Mouse (Mus musculus): ENCODE data around the gene Tmem175. TPM values are rescaled to one million over a fixed set of nuclear protein-coding genes. Genes with fewer than 3 reads are reported as not detected.

Tmem175 gene
- total and polyA plus RNA-seq, 3 experiments = 20.3 to 25.4 (median 21.4) TPM

DNA sequence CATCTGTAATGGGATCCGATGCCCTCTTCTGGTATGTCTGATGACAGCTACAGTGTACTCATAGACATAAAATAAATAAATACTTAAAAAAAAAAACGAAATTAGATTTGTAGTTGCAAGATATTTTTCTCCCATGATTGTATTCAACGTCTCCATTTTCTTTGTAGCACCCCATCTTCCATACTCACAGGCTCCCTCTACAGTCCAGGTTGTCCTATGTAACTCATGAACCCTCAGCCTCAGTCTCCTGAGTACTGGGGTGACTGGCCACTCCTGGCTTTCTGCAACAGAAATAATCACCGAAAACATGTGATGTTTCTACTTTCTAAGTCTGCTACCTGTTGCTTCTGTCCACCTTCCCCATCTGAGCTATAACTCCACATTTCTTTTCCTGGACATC lies 61.6 kb downstream of the Tmem175 start:
- no peak overlapping the region for H3K27ac ChIP-seq (ENCODE audit: insufficient read depth, low read depth)
- no peaks in the 10 kb centered on the region for H3K36me3 ChIP-seq (replicated peaks in 1 of 2; ENCODE audit: control insufficient read depth in 1 of 2, insufficient read depth in 1 of 2, low read length in 1 of 2)
- peaks cover 7% of the 10 kb centered on the region for H3K9me3 ChIP-seq (replicated peaks; ENCODE audit: low read length)
- TF ChIP-seq TCF12 (IDR thresholded peaks at IDR 0.05; ENCODE audit: low read depth, low read length) = no peak
- no peak for TF ChIP-seq USF2 (conservative IDR thresholded peaks at IDR 0.05; ENCODE audit: low read depth, low read length)
- TF ChIP-seq HCFC1 (IDR thresholded peaks at IDR 0.05; ENCODE audit: low read depth, low read length) = no peak
- TF ChIP-seq UBTF (IDR thresholded peaks at IDR 0.05; ENCODE audit: low read depth, low read length) = no peak
- TF ChIP-seq SIN3A (IDR thresholded peaks at IDR 0.05; ENCODE audit: low read length) = no peak
- TF ChIP-seq CTCF (conservative IDR thresholded peaks at IDR 0.05 in 1 of 2, IDR thresholded peaks at IDR 0.05 in 1 of 2; ENCODE audit: low read depth in 2 of 2, low read length in 2 of 2) = peak in 1 of 2 experiments; percentile 50; a peak in 2 of 4 replicates
- TF ChIP-seq ZNF384 (IDR thresholded peaks at IDR 0.05; ENCODE audit: low read depth, low read length) = no peak
- no peak for TF ChIP-seq MAFK (IDR thresholded peaks at IDR 0.05; ENCODE audit: insufficient replicate concordance, low read length)
- H3K4me2 ChIP-seq (ENCODE audit: insufficient read depth, low read depth, poor library complexity, severe bottlenecking) = no peak overlapping the region
- no peak overlapping the region for H3K4me3 ChIP-seq (replicated peaks in 1 of 3; ENCODE audit: low read depth in 2 of 3, low read length in 2 of 3, poor library complexity in 1 of 3)
- peaks cover 3 to 5% of the 10 kb centered on the region in 2 experiments; a peak in 2 of 4 replicates for H3K4me1 ChIP-seq (ENCODE audit: control insufficient read depth in 1 of 2, insufficient read depth in 2 of 2)
- in situ Hi-C loops (cut with MboI; ENCODE audit: low pct_ligation_motif_present, low pct_unique_long_range_greater_than_20kb, low sequenced_read_pairs) (no loop called here), dilution Hi-C loops (cut with MboI; ENCODE audit: extremely low pct_ligation_motif_present, extremely low pct_unique_long_range_greater_than_20kb, low sequenced_read_pairs) (no loop called here)
- H3K27me3 ChIP-seq (replicated peaks) = peaks cover 25% of the 10 kb centered on the region
- no peak for DNase-seq (ENCODE audit: extremely low read depth)
- H3K79me2 ChIP-seq (replicated peaks; ENCODE audit: control insufficient read depth, extremely low read depth, insufficient read depth, poor library complexity, severe bottlenecking) = no peaks in the 10 kb centered on the region
- H3K9ac ChIP-seq (ENCODE audit: insufficient read depth, low read depth) = no peak overlapping the region

DNA sequence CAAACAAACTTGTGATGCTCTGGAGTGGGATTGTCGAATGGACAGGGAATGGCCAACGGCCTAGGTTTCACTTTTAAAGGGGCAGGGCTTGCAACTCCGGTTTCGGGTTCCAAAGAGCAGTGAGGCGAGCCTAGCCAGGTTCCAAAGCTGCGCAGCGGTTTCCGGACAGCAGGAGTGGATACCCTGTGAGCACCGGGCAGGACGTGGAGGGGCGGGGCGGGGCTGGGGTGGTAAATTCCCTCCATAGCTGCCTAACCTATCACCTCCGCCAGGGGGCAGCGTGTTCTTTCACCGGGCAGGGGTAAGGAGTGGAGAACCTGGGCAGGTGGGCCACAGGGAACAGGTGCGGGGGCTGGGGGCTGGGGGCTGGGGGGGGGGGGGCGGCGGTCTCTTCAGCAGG lies 62.7 kb downstream of the Tmem175 start, which contains the start of gene Fgfrl1:
TSS of gene Fgfrl1 (plus strand) at position 112 of the 400 bp plus-strand sequence.
- peak; percentile 39 for DNase-seq (ENCODE audit: extremely low read depth)
- Histone ChIP-seq H3K79me2 (replicated peaks; ENCODE audit: control insufficient read depth, extremely low read depth, insufficient read depth, poor library complexity, severe bottlenecking) (no peaks in the 10 kb centered on the region), H3K36me3 (replicated peaks in 1 of 2; ENCODE audit: control insufficient read depth in 1 of 2, insufficient read depth in 1 of 2, low read length in 1 of 2) (no peaks in the 10 kb centered on the region), H3K4me2 (ENCODE audit: insufficient read depth, low read depth, poor library complexity, severe bottlenecking) (peak within 1 kb of the TSS; percentile 88), H3K4me3 (replicated peaks in 1 of 3; ENCODE audit: low read depth in 2 of 3, low read length in 2 of 3, poor library complexity in 1 of 3) (peak within 1 kb of the TSS in 2 of 3 experiments; percentile 32 to 56), H3K4me1 (ENCODE audit: control insufficient read depth in 1 of 2, insufficient read depth in 2 of 2) (peaks cover 3 to 5% of the 10 kb centered on the region in 2 experiments; a peak in 2 of 4 replicates), H3K9me3 (replicated peaks; ENCODE audit: low read length) (peaks cover 7% of the 10 kb centered on the region), H3K9ac (ENCODE audit: insufficient read depth, low read depth) (peak within 1 kb of the TSS; percentile 17; the same call in 1 of the 2 replicates), H3K27ac (ENCODE audit: insufficient read depth, low read depth) (no peak within 1 kb of the TSS), H3K27me3 (replicated peaks) (peaks cover 33% of the 10 kb centered on the region)
- dilution Hi-C loops (cut with MboI; ENCODE audit: extremely low pct_ligation_motif_present, extremely low pct_unique_long_range_greater_than_20kb, low sequenced_read_pairs) = no loop called here
- in situ Hi-C loops (cut with MboI; ENCODE audit: low pct_ligation_motif_present, low pct_unique_long_range_greater_than_20kb, low sequenced_read_pairs) = no loop called here
- TF ChIP-seq POLR2A (IDR thresholded peaks at IDR 0.05; ENCODE audit: low read depth, low read length) (no peak), ZC3H11A (IDR thresholded peaks at IDR 0.05; ENCODE audit: low read depth, low read length) (no peak), CTCF (conservative IDR thresholded peaks at IDR 0.05 in 1 of 2, IDR thresholded peaks at IDR 0.05 in 1 of 2; ENCODE audit: low read depth in 2 of 2, low read length in 2 of 2) (peak in 1 of 2 experiments; percentile 53; a peak in 2 of 4 replicates), ELF1 (IDR thresholded peaks at IDR 0.05; ENCODE audit: low read depth, low read length) (no peak)

DNA sequence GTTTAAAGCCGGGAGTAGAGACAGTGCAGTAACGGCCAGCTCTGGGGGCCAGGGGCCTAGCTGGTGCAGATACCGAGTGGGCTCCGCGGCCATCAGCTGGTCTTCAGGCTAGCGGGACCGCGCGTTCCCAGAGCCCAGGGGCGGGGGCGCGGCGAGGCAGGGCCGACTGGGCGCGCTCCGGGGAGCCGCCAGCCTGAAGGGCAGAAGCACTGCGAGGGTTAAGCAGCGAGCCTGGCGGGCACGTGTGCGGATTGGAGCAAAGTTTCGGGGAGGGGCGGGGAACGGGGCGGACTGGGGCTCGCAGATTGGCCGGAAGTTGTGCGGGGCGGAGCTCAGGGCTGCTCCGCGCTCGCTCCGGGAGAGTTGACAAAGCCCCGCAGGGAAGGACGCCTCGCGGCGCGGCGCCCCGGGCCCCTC lies 64.3 kb downstream of the Tmem175 start:
- TF ChIP-seq MXI1 (IDR thresholded peaks at IDR 0.05; ENCODE audit: low read depth, low read length) (peak; percentile 54; the same call in 1 of the 2 replicates), MAX (IDR thresholded peaks at IDR 0.05; ENCODE audit: low read length) (peak; percentile 55; the same call in 1 of the 2 replicates), JUND (conservative IDR thresholded peaks at IDR 0.05; ENCODE audit: low read depth, low read length) (no peak), MYC (IDR thresholded peaks at IDR 0.05; ENCODE audit: low read depth, low read length) (no peak), USF1 (IDR thresholded peaks at IDR 0.05; ENCODE audit: low read depth, low read length) (peak; percentile 50), ZMIZ1 (IDR thresholded peaks at IDR 0.05; ENCODE audit: low read depth, low read length) (no peak), BHLHE40 (IDR thresholded peaks at IDR 0.05; ENCODE audit: low read depth, low read length) (peak; percentile 79), ELF1 (IDR thresholded peaks at IDR 0.05; ENCODE audit: low read depth, low read length) (0 out of 2 replicates have a peak, but pooled peaks have one; percentile 35), POLR2AphosphoS2 (IDR thresholded peaks at IDR 0.05; ENCODE audit: low read depth, low read length) (no peak), MAZ (IDR thresholded peaks at IDR 0.05; ENCODE audit: low read depth, low read length) (0 out of 2 replicates have a peak, but pooled peaks have one; percentile 37), SIN3A (IDR thresholded peaks at IDR 0.05; ENCODE audit: low read length) (peak; percentile 67)
- in situ Hi-C loops (cut with MboI; ENCODE audit: low pct_ligation_motif_present, low pct_unique_long_range_greater_than_20kb, low sequenced_read_pairs) (no loop called here), dilution Hi-C loops (cut with MboI; ENCODE audit: extremely low pct_ligation_motif_present, extremely low pct_unique_long_range_greater_than_20kb, low sequenced_read_pairs) (no loop called here)
- Histone ChIP-seq H3K27me3 (replicated peaks) (peaks cover 49% of the 10 kb centered on the region), H3K27ac (ENCODE audit: insufficient read depth, low read depth) (no peak overlapping the region), H3K9me3 (replicated peaks; ENCODE audit: low read length) (peaks cover 7% of the 10 kb centered on the region), H3K9ac (ENCODE audit: insufficient read depth, low read depth) (peak overlapping the region; percentile 10; the same call in 1 of the 2 replicates), H3K4me3 (replicated peaks in 1 of 3; ENCODE audit: low read depth in 2 of 3, low read length in 2 of 3, poor library complexity in 1 of 3) (peak overlapping the region in 2 of 3 experiments; percentile 41 to 55), H3K79me2 (replicated peaks; ENCODE audit: control insufficient read depth, extremely low read depth, insufficient read depth, poor library complexity, severe bottlenecking) (no peaks in the 10 kb centered on the region), H3K36me3 (replicated peaks in 1 of 2; ENCODE audit: control insufficient read depth in 1 of 2, insufficient read depth in 1 of 2, low read length in 1 of 2) (no peaks in the 10 kb centered on the region), H3K4me1 (ENCODE audit: control insufficient read depth in 1 of 2, insufficient read depth in 2 of 2) (peaks cover 3 to 5% of the 10 kb centered on the region in 2 experiments; a peak in 2 of 4 replicates), H3K4me2 (ENCODE audit: insufficient read depth, low read depth, poor library complexity, severe bottlenecking) (peak overlapping the region; percentile 78)
- DNase-seq (ENCODE audit: extremely low read depth) = peak; percentile 85

Data from CH12.LX (cell line).